Mouse (Mus musculus): ENCODE data around the gene Nfib. TPM values are rescaled to one million over a fixed set of nuclear protein-coding genes. Genes with fewer than 3 reads are reported as not detected.

The Nfib gene
- polyA plus RNA-seq, 1 experiment = 4.8 TPM

GRCm38 (mm10) chr4:82505121-82506031 lies 200.2 kb downstream of the Nfib start:
- no peak for DNase-seq (ENCODE audit: low read depth, low spot score)
- WGBS = 2% methylated on average over 63 of the region's 72 CpGs

DNA sequence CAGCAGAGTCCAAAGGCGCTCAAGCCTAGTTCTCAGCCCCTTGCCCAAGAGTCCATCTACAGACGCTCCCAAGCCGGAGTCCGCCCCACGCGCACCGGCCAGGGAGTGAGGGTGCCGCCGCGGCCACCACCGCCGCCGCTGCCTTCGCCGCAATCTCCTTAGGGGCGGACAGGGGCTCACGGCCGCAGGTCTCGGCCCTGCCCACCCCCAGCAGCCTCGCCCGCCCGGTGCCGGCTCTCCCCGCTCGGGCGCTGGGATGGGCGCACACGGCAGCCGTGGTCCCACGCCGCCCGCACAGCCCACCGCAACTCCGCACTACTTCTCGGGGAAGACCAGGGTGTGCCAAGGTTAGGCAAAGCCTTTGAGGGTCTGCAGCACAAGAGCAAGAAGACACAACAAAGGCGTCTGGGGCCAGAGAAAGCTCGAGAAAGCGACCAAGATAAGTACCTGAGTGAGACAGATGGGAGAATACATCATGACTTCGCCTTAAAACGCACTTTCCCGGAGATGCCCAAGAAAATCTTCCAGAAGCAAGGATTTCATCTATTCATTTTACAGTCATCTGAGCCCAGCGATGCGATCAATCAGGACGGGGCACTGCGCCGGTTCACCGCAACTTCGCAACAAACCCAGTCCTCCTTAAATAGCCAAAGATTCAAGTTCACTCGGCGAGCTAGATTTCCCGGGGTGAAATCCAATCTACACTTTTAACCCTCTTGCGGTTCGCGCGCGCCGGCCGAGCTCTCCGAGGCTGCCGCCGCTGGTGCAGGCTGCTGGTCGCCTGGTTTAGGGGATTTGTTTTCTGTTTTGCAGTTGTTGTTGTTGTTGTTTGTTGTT lies 201.0 kb downstream of the Nfib start:
- under 1% methylated on average over 62 of the region's 62 CpGs for WGBS
- no peak for DNase-seq (ENCODE audit: low read depth, low spot score)

DNA sequence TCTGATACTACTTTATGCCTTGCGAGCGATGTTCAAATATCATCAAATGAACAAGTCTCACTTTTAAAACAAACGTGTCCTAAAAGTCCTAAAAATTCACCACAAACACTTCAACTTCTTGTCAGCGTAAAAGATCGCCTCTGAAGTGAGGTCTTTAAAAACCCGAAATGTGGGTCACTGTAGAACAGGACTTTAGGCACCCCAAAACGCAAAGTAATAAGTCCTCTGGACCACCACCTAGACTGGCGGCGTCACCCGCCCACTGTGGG lies 201.6 kb downstream of the Nfib start:
- 2% methylated on average over 10 of the region's 10 CpGs for WGBS
- no peak for DNase-seq (ENCODE audit: low read depth, low spot score)

GRCm38 (mm10) chr4:82503274-82504014 lies 202.1 kb downstream of the Nfib start:
- WGBS = 6% methylated on average over 8 of the region's 8 CpGs
- DNase-seq (ENCODE audit: low read depth, low spot score) = no peak

- WGBS = 23% methylated on average over 2 of the region's 2 CpGs
Measured at GRCm38 (mm10) chr4:82502611-82503010, 202.9 kb downstream of the Nfib start.

DNA sequence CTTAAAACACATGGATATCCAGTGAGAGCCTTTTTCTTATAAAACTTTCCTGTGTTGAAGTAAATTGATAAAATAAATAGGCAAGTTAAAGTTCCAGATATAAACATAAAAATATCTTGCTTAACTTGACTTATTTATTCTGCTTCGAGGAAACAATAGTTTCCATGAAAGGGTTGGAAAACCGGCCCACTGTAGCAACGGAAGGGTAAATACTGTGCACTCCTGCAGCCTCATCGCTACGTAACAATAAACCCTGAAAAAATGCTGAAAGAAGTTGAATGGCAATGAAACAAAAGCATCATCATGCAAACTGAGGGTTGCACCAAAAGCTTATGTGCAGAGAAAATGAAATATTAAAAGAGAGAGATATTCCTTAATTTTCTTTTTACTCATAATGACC lies 203.5 kb downstream of the Nfib start:
- WGBS = 22% methylated on average over 5 of the region's 5 CpGs
- DNase-seq (ENCODE audit: low read depth, low spot score) = no peak

More at GRCm38 (mm10) chr4:82502611-82503010, 202.9 kb downstream of the Nfib start:
- no peak for DNase-seq (ENCODE audit: low read depth, low spot score)

DNA sequence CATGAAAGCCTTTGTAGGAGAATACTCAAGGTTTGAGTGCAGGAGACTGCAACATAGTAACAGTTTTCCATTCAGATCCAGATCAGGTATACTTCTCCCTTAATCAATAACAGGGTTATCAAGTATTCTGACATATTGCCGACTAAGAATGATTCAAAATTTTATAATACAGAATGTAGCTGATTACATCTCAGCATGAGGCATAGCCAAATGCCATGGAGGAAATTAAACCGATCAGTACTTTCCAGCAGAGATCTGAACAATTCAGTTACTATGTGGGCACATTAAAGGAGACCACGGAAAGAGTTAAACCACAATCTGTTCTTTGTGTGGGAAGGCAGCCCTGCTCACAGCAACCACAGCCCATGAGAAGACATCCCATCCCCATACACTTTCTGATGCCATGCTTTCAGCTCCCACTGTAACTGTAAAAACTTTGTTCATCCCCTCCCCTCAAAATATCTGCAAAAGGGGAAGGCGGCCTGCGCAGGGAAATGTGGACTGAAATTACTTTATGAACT lies 204.9 kb downstream of the Nfib start:
- DNase-seq (ENCODE audit: low read depth, low spot score) = no peak
- 51% methylated on average over 5 of the region's 5 CpGs for WGBS

DNA sequence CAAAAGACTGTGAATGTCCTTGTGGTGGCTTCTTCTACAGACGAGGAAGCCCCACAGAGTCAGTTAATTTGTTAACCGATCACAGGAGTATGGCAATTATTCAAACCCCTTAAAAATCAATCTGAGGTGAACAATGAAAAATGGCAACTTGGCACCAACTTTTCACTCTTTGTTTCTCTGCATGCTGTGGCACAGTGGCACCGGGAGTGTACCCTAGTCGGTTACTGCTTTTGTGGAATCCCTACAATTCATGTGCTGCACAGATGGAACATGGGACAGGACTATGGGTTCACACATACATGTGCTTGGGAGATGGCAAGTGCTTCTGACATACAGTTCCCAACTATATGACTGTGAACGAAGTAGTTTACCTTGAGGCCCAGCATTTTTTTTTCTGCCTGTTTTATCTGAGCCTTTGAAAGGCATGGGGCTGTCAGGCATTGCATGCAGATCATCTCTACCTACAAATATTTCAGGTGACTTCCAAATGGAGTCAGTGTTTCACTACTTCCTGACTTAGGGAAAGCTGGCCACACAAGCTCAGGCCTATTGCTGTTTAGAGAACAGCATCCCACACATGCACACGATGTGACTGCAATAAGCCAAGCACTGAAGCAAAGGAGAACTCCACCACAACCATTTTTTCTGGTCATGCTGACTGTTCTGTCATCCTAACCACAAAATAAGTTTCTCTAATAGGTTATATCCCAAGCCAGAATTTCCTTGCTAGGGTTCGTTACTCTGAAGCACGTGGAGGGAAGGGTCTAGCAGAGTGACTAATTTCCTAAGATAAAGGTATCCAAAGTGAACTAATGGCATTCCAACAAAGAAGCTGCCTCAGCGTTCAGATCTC lies 205.6 kb downstream of the Nfib start:
- no peak for DNase-seq (ENCODE audit: low read depth, low spot score)
- WGBS = 61% methylated on average over 9 of the region's 9 CpGs

GRCm38 (mm10) chr4:82499238-82499637 lies 206.3 kb downstream of the Nfib start:
- DNase-seq (ENCODE audit: low read depth, low spot score) = no peak
- WGBS = 77% methylated on average over 5 of the region's 5 CpGs

GRCm38 (mm10) chr4:82497671-82498631 lies 207.6 kb downstream of the Nfib start:
- WGBS = 87% methylated on average over 26 of the region's 26 CpGs
- DNase-seq (ENCODE audit: low read depth, low spot score) = no peak

DNA sequence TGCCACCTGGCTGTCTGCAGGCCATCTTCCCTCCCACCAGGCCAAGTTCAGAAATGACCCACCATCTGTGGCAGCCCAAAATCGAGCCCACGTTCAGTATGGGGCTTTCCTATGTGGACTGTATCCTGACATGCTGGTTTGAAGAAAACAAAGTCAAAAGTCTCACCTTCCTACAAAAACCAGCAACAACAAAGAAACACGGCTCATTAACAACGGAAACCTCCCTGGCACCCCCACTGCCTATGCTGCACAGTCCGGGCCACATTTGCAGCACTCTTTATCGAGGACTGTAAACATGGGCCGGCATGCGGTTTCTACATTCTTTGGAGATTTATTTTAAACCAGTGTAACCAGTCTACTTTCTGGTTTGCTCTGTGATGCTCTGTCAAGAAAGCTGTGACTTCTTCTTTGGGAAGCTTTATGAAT lies 208.4 kb downstream of the Nfib start:
- 70% methylated on average over 8 of the region's 8 CpGs for WGBS
- DNase-seq (ENCODE audit: low read depth, low spot score) = no peak

- WGBS = 71% methylated on average over 5 of the region's 5 CpGs
- DNase-seq (ENCODE audit: low read depth, low spot score) = no peak
Measured at GRCm38 (mm10) chr4:82496383-82496782, 209.2 kb downstream of the Nfib start.

DNA sequence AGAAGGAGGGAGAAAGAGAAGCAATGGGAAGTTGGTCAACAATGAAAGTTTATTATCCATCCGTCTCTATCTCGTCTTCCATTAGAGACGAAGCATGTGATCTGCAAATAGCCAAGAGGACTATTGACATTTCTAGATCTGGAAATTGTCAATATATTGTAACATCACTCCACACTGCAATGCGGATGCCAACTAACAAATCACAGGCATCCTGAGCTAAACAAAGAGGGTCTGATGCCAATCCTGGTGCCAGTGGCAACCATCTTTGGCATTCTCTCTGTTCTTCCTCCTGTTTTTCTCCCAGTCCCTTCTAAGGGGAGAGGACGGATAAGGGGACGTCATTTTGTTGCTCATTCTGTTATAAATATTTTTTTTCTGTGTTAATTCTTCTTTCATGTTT lies 209.9 kb downstream of the Nfib start:
- WGBS = 89% methylated on average over 6 of the region's 6 CpGs
- DNase-seq (ENCODE audit: low read depth, low spot score) = no peak

- WGBS = 94% methylated on average over 10 of the region's 10 CpGs
- no peak for DNase-seq (ENCODE audit: low read depth, low spot score)
Measured at GRCm38 (mm10) chr4:82494829-82495228, 210.7 kb downstream of the Nfib start.

GRCm38 (mm10) chr4:82494424-82494823 lies 211.1 kb downstream of the Nfib start:
- WGBS = 89% methylated on average over 3 of the region's 3 CpGs
- DNase-seq (ENCODE audit: low read depth, low spot score) = no peak

DNA sequence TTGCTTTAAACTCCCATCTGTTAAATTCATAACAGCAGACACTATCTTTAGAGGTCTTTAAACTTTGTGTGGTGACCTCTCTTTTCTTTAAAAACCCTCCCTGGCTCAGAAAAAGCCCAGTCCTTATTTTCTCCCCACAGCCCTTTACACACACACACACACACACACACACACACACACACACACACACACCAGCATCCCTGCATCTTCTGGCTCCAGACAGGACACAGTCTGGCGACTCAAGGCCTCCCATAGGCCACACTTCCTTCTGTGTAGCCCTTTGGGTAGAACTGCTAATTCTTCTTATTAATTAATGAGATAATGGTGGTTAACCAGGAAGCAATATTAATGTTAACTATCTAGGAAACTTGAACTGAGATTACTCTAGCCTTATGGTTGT lies 211.7 kb downstream of the Nfib start:
- WGBS = 73% methylated on average over 1 of the region's 1 CpGs

DNA sequence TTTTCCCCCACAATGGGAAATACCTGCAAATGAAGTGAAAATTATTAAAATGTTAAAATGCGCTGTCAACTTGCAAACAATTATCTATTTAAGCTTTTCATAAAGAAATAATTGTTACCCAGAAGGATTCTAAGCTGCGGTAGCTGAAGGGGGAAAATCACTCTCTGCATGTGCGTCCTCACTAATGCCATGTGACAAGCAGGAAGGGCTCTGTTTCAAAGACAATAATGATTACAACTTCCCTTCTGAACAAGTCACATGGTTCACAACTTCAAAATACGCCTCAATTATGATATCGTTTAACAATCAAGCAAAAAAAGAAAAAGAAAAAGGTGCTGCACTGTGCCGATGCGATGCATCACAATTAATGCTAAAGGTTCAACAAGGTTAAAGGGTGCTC lies 212.2 kb downstream of the Nfib start:
- DNase-seq (ENCODE audit: low read depth, low spot score) = no peak
- 73% methylated on average over 7 of the region's 7 CpGs for WGBS

More for the DNA sequence above, 211.7 kb downstream of the Nfib start:
- no peak for DNase-seq (ENCODE audit: low read depth, low spot score)

- DNase-seq (ENCODE audit: low read depth, low spot score) = no peak
- 57% methylated on average over 2 of the region's 2 CpGs for WGBS
Measured at GRCm38 (mm10) chr4:82492737-82493136, 212.8 kb downstream of the Nfib start.
